Mouse (Mus musculus) stomach, postnatal 0 days (tissue): ENCODE measurements around the gene Ppp1r27. TPM values are rescaled to one million over a fixed set of nuclear protein-coding genes. Genes with fewer than 3 reads are reported as not detected.
"Not testable (repeated sequence)": the region's sequence is repeated elsewhere in the genome, so short reads cannot be mapped to it uniquely, and the experiment has no call there.

ENCODE experiments used
- ATAC-seq: fragments of 200-750 bp; cut with Nextera tagmentation; 2 replicates; pipeline ENCODE4 v1.8.0; 2017; ENCODE audit not compliant: low FRiP score, low TSS enrichment
- DNase-seq: peaks from one replicate; pipeline ENCODE4 v3.0.0-alpha.2; 2016; ENCODE audit warnings: low spot score
- H3K27ac ChIP-seq: fragments of 300-500 bp; sonication (generic); replicated peaks from 2 replicates; pipeline ENCODE4 v1.5.1; 2014; ENCODE audit warnings: mild to moderate bottlenecking, control low read depth
- H3K27me3 ChIP-seq: fragments of 300-500 bp; sonication (generic); 2 replicates; pipeline ENCODE4 v1.6.1; 2014; ENCODE audit warnings: low read length; ENCODE audit not compliant: control insufficient read depth, insufficient read depth
- H3K36me3 ChIP-seq: fragments of 300-500 bp; sonication (generic); 2 replicates; pipeline ENCODE4 v1.6.1; 2014; ENCODE audit warnings: low read length, mixed read lengths; ENCODE audit not compliant: control insufficient read depth, insufficient read depth
- H3K4me1 ChIP-seq: fragments of 300-500 bp; sonication (generic); replicated peaks from 2 replicates; pipeline ENCODE4 v1.6.1; 2014; ENCODE audit warnings: antibody characterized with exemption; ENCODE audit not compliant: control insufficient read depth, insufficient read depth
- H3K4me2 ChIP-seq: fragments of 300-500 bp; sonication (generic); replicated peaks from 2 replicates; pipeline ENCODE4 v1.6.1; 2014; ENCODE audit warnings: low read depth, mild to moderate bottlenecking, control low read depth, moderate library complexity
- H3K4me3 ChIP-seq: fragments of 300-500 bp; sonication (generic); 2 replicates; pipeline ENCODE4 v1.5.1; 2014; ENCODE audit warnings: low read depth, low read length, control low read depth
- H3K9ac ChIP-seq: fragments of 300-500 bp; sonication (generic); 2 replicates; pipeline ENCODE4 v1.6.1; 2014; ENCODE audit warnings: mild to moderate bottlenecking, low read length, control low read depth, mixed read lengths
- H3K9me3 ChIP-seq: fragments of 300-500 bp; sonication (generic); 2 replicates; pipeline ENCODE4 v1.6.1; 2016; ENCODE audit warnings: low read length; ENCODE audit not compliant: control insufficient read depth
- CTCF ChIP-seq: IDR thresholded peaks from 2 replicates; pipeline ENCODE4 v1.5.1; 2016; ENCODE audit warnings: antibody characterized with exemption, low read depth, mild to moderate bottlenecking, moderate library complexity
- EP300 ChIP-seq: optimal IDR thresholded peaks from 2 replicates; pipeline ENCODE3; 2016; ENCODE audit warnings: antibody characterized with exemption
- WGBS: fragments of 180-500 bp; shearing (Covaris S2); extraction: QIAGEN DNeasy Blood & Tissue Kit; methylation state at CpG from one replicate; pipeline ENCODE4 v1.1.7; 2014; 5-methylcytosine and 5-hydroxymethylcytosine counted together
- polyA plus RNA-seq: library from polyadenylated mRNA; unstranded; fragments of >200 nt; fragmentation: Nextera tagmentation; extraction: Ambion mirVana; gene quantifications from 2 replicates; pipeline ENCODE4 v1.2.1, GENCODE M21; 2015

Gene Ppp1r27
- polyA plus RNA-seq, 1 experiment from 2014 or later: not detected

- peaks cover 68% of the 10 kb centered on the region for H3K36me3 ChIP-seq
- DNase-seq (no peak), ATAC-seq (no peak)
- H3K27ac ChIP-seq: no peak overlapping the region
- no peaks in the 10 kb centered on the region for H3K27me3 ChIP-seq
- no peak overlapping the region for H3K4me3 ChIP-seq
- no peak for TF ChIP-seq EP300
- TF ChIP-seq CTCF: peak; percentile 26; the same call in 1 of the 2 replicates
- 75% methylated on average over 9 of the region's 9 CpGs for WGBS
- H3K4me1 ChIP-seq: no peaks in the 10 kb centered on the region
- H3K4me2 ChIP-seq: no peak overlapping the region
- no peaks in the 10 kb centered on the region for H3K9me3 ChIP-seq
- H3K9ac ChIP-seq: no peak overlapping the region
Observed at GRCm38 (mm10) chr11:120565114-120565513, 14.2 kb upstream of the Ppp1r27 start.

- Histone ChIP-seq H3K9me3 (no peaks in the 10 kb centered on the region), H3K36me3 (peaks cover 68% of the 10 kb centered on the region), H3K27me3 (no peaks in the 10 kb centered on the region), H3K4me2 (no peak overlapping the region), H3K9ac (no peak overlapping the region), H3K4me3 (no peak overlapping the region), H3K27ac (no peak overlapping the region), H3K4me1 (no peaks in the 10 kb centered on the region)
- WGBS: 94% methylated on average over 13 of the region's 13 CpGs
- DNase-seq (no peak), ATAC-seq (no peak)
- no peak for TF ChIP-seq CTCF
- TF ChIP-seq EP300: no peak
Observed at GRCm38 (mm10) chr11:120562949-120563348, 12.0 kb upstream of the Ppp1r27 start.

- TF ChIP-seq CTCF (no peak), EP300 (no peak)
- no peak overlapping the region for H3K4me3 ChIP-seq
- peaks cover 54% of the 10 kb centered on the region for H3K36me3 ChIP-seq
- ATAC-seq (no peak), DNase-seq (no peak)
- no peaks in the 10 kb centered on the region for H3K9me3 ChIP-seq
- no peak overlapping the region for H3K27ac ChIP-seq
- 90% methylated on average over 13 of the region's 13 CpGs for WGBS
- H3K4me2 ChIP-seq: no peak overlapping the region
- H3K4me1 ChIP-seq: no peaks in the 10 kb centered on the region
- H3K27me3 ChIP-seq: no peaks in the 10 kb centered on the region
- no peak overlapping the region for H3K9ac ChIP-seq
Observed at GRCm38 (mm10) chr11:120560952-120561728, 10.2 kb upstream of the Ppp1r27 start.

GRCm38 (mm10) chr11:120558843-120559242 is 7.9 kb upstream of the Ppp1r27 start:
- not testable (repeated sequence) for H3K4me1 ChIP-seq, H3K27me3 ChIP-seq, H3K9ac ChIP-seq, H3K4me3 ChIP-seq, DNase-seq, H3K4me2 ChIP-seq, H3K9me3 ChIP-seq, ATAC-seq, H3K27ac ChIP-seq
- TF ChIP-seq CTCF: peak; percentile 17; the same call in 1 of the 2 replicates
- peaks cover 42% of the 10 kb centered on the region for H3K36me3 ChIP-seq
- WGBS: 80% methylated on average over 6 of the region's 6 CpGs

- H3K4me3 ChIP-seq: no peak overlapping the region
- 75% methylated on average over 2 of the region's 2 CpGs for WGBS
- no peaks in the 10 kb centered on the region for H3K9me3 ChIP-seq
- no peak overlapping the region for H3K4me2 ChIP-seq
- H3K36me3 ChIP-seq: peaks cover 9% of the 10 kb centered on the region
- no peak for DNase-seq
- no peaks in the 10 kb centered on the region for H3K4me1 ChIP-seq
- TF ChIP-seq EP300 (no peak), CTCF (no peak)
- no peak overlapping the region for H3K9ac ChIP-seq
- ATAC-seq: peak; percentile 48; the same call in 1 of the 2 replicates
- no peaks in the 10 kb centered on the region for H3K27me3 ChIP-seq
- H3K27ac ChIP-seq: no peak overlapping the region
Observed at GRCm38 (mm10) chr11:120555260-120555659, 4.3 kb upstream of the Ppp1r27 start.

GRCm38 (mm10) chr11:120554834-120555233 is 3.9 kb upstream of the Ppp1r27 start:
- H3K4me2 ChIP-seq: no peak overlapping the region
- no peak for DNase-seq
- ATAC-seq: no peak
- peaks cover 7% of the 10 kb centered on the region; the same call in 1 of the 2 replicates for H3K36me3 ChIP-seq
- H3K4me1 ChIP-seq: no peaks in the 10 kb centered on the region
- H3K4me3 ChIP-seq: no peak overlapping the region
- no peaks in the 10 kb centered on the region for H3K9me3 ChIP-seq
- 63% methylated on average over 7 of the region's 7 CpGs for WGBS
- H3K27ac ChIP-seq: no peak overlapping the region
- no peak overlapping the region for H3K9ac ChIP-seq
- no peak for TF ChIP-seq CTCF
- TF ChIP-seq EP300: no peak
- no peaks in the 10 kb centered on the region for H3K27me3 ChIP-seq
